Mouse (Mus musculus) forebrain, embryonic 10.5 days (tissue): ENCODE results near the gene 5730480H06Rik. TPM values are rescaled to one million over a fixed set of nuclear protein-coding genes. Genes with fewer than 3 reads are reported as not detected.

Experiments used
- DNase-seq: peaks from one replicate; pipeline ENCODE4 v3.0.0-alpha.2; 2017; ENCODE audit warnings: low spot score; ENCODE audit errors: extremely low spot score
- H3K27ac ChIP-seq: fragments of 300-500 bp; sonication (generic); 2 replicates; pipeline ENCODE4 v1.5.1; 2016; ENCODE audit warnings: mild to moderate bottlenecking
- H3K27me3 ChIP-seq: fragments of 300-500 bp; sonication (generic); 2 replicates; pipeline ENCODE4 v1.6.1; 2016; ENCODE audit warnings: mild to moderate bottlenecking; ENCODE audit not compliant: poor library complexity, severe bottlenecking
- H3K36me3 ChIP-seq: fragments of 300-500 bp; sonication (generic); replicated peaks from 2 replicates; pipeline ENCODE4 v1.6.1; 2016; ENCODE audit warnings: mild to moderate bottlenecking, moderate library complexity
- H3K4me1 ChIP-seq: fragments of 300-500 bp; sonication (generic); 2 replicates; pipeline ENCODE4 v1.6.1; 2016
- H3K4me3 ChIP-seq: fragments of 300-500 bp; sonication (generic); 2 replicates; pipeline ENCODE4 v1.5.1; 2016; ENCODE audit warnings: mild to moderate bottlenecking, moderate library complexity
- H3K9me3 ChIP-seq: fragments of 300-500 bp; sonication (generic); 2 replicates; pipeline ENCODE4 v1.6.1; 2016; ENCODE audit warnings: mild to moderate bottlenecking, moderate library complexity
- WGBS: fragments of 180-500 bp; shearing (Covaris S2); methylation state at CpG from one replicate; pipeline ENCODE4 v1.1.7; 2016; 5-methylcytosine and 5-hydroxymethylcytosine counted together
- polyA plus RNA-seq: library from polyadenylated mRNA; unstranded; fragments of >200 nt; fragmentation: Nextera tagmentation; extraction: Ambion mirVana; gene quantifications from 2 replicates; pipeline ENCODE4 v1.2.1, GENCODE M21; 2016

The 5730480H06Rik gene
- 26.3 and 27.0 TPM in 2 replicates for polyA plus RNA-seq

GRCm38 (mm10) chr5:48327652-48328051, at the start of gene 5730480H06Rik:
5730480H06Rik (plus strand) TSS chr5:48327952.
- WGBS = 97% methylated on average over 8 of the region's 8 CpGs
- H3K4me1 ChIP-seq = no peaks in the 10 kb centered on the region
- H3K27ac ChIP-seq = no peak within 1 kb of the TSS
- no peak for DNase-seq
- no peaks in the 10 kb centered on the region for H3K36me3 ChIP-seq
- no peaks in the 10 kb centered on the region for H3K27me3 ChIP-seq
- no peak within 1 kb of the TSS for H3K4me3 ChIP-seq
- H3K9me3 ChIP-seq = no peaks in the 10 kb centered on the region

GRCm38 (mm10) chr5:48301186-48301585, 26.6 kb upstream of the 5730480H06Rik start:
- H3K4me1 ChIP-seq = no peaks in the 10 kb centered on the region

GRCm38 (mm10) chr5:48315057-48315602, 12.6 kb upstream of the 5730480H06Rik start:
- WGBS = 90% methylated on average over 6 of the region's 6 CpGs
- H3K4me3 ChIP-seq = no peak overlapping the region
- H3K27me3 ChIP-seq = no peaks in the 10 kb centered on the region
- H3K36me3 ChIP-seq = no peaks in the 10 kb centered on the region
- H3K27ac ChIP-seq = no peak overlapping the region
- no peaks in the 10 kb centered on the region for H3K9me3 ChIP-seq
- H3K4me1 ChIP-seq = no peaks in the 10 kb centered on the region
- no peak for DNase-seq

More at GRCm38 (mm10) chr5:48301186-48301585, 26.6 kb upstream of the 5730480H06Rik start:
- Histone ChIP-seq H3K27me3 (no peaks in the 10 kb centered on the region), H3K36me3 (peaks cover 33% of the 10 kb centered on the region), H3K27ac (no peak overlapping the region), H3K4me3 (no peak overlapping the region), H3K9me3 (no peaks in the 10 kb centered on the region)
- 92% methylated on average over 3 of the region's 3 CpGs for WGBS
- no peak for DNase-seq

DNA sequence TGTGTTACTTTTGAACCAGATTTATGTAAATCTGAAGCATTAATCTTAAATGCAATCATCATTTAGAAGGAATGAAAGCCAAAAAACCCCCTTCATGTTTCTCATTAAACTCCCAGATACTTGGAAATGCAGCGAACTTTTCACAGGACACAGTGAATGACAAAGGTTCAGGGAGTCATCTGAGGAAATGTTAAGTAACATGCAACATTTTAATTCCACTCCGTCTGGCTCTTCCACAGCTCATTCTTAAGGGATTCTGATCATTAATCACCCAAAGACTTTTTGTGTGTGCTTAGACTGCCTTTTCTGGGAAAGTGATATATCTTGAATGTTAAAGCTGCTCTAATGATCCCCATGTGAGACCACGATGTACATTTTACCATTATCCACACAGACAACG, 7.2 kb upstream of the 5730480H06Rik start:
- no peak for DNase-seq
- no peaks in the 10 kb centered on the region for H3K36me3 ChIP-seq
- H3K27ac ChIP-seq = no peak overlapping the region
- H3K4me3 ChIP-seq = no peak overlapping the region
- no peaks in the 10 kb centered on the region for H3K27me3 ChIP-seq
- no peaks in the 10 kb centered on the region for H3K9me3 ChIP-seq
- WGBS = 78% methylated on average over 4 of the region's 4 CpGs
- H3K4me1 ChIP-seq = no peaks in the 10 kb centered on the region

DNA sequence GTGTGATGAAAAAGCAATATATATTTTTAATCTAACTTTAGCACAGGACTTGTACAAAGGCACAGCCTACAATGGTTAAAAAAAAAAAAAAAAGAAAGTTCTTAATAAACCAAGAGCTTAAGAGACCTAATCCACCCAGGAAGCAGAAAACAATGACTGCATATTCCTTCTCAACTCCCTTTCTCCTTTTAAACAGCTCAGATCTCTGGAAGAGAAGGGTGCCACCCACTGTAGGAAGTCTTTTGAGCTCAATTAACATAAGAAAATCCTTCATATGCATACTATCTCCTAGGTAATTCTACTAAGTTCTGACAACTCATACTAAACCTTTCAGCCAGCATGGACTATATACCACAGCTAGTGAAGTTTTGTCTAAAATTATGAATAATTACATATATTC, 1.5 kb upstream of the 5730480H06Rik start:
- no peak for DNase-seq
- Histone ChIP-seq H3K36me3 (no peaks in the 10 kb centered on the region), H3K27me3 (no peaks in the 10 kb centered on the region), H3K27ac (no peak overlapping the region), H3K4me3 (no peak overlapping the region), H3K9me3 (no peaks in the 10 kb centered on the region), H3K4me1 (no peaks in the 10 kb centered on the region)

DNA sequence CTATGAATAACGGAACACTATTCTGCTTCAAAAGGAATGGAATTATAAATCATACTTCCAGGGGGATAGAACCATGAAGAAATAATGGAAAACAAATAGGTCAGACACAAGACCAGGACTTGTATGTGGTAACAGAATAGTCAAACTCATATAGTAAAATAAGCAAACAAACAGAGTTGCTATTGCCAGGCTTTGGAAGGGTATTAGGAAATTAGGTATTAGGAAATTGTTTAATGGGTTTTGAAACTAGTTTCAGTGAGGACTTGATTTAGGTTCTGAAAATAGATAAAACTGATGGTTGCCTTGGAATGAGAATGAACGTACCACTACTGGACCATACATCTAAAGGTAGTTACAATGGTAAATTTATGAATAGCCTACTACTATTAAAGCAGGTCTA, 2.0 kb downstream of the 5730480H06Rik start:
- Histone ChIP-seq H3K27me3 (no peaks in the 10 kb centered on the region), H3K4me3 (no peak overlapping the region), H3K9me3 (no peaks in the 10 kb centered on the region), H3K4me1 (peaks cover 8% of the 10 kb centered on the region), H3K27ac (no peak overlapping the region), H3K36me3 (no peaks in the 10 kb centered on the region)
- DNase-seq = no peak
- WGBS = 94% methylated on average over 2 of the region's 2 CpGs

- H3K27ac ChIP-seq = no peak overlapping the region
- WGBS = 90% methylated on average over 2 of the region's 2 CpGs
These were observed 3.1 kb downstream of the 5730480H06Rik start for GRCm38 (mm10) chr5:48330817-48331216.

GRCm38 (mm10) chr5:48331441-48331840, 3.7 kb downstream of the 5730480H06Rik start:
- no peak for DNase-seq
- H3K4me3 ChIP-seq = no peak overlapping the region
- H3K27ac ChIP-seq = no peak overlapping the region
- no peaks in the 10 kb centered on the region for H3K9me3 ChIP-seq
- 86% methylated on average over 5 of the region's 5 CpGs for WGBS
- H3K36me3 ChIP-seq = no peaks in the 10 kb centered on the region
- H3K27me3 ChIP-seq = no peaks in the 10 kb centered on the region
- peaks cover 8% of the 10 kb centered on the region for H3K4me1 ChIP-seq

More at GRCm38 (mm10) chr5:48330817-48331216, 3.1 kb downstream of the 5730480H06Rik start:
- no peaks in the 10 kb centered on the region for H3K36me3 ChIP-seq
- peaks cover 8% of the 10 kb centered on the region for H3K4me1 ChIP-seq
- no peak for DNase-seq
- H3K27me3 ChIP-seq = no peaks in the 10 kb centered on the region
- H3K9me3 ChIP-seq = no peaks in the 10 kb centered on the region
- no peak overlapping the region for H3K4me3 ChIP-seq

GRCm38 (mm10) chr5:48333407-48333806, 5.7 kb downstream of the 5730480H06Rik start:
- WGBS = 90% methylated on average over 3 of the region's 3 CpGs
- no peak overlapping the region for H3K4me3 ChIP-seq
- H3K27me3 ChIP-seq = no peaks in the 10 kb centered on the region
- no peaks in the 10 kb centered on the region for H3K36me3 ChIP-seq
- peaks cover 8% of the 10 kb centered on the region for H3K4me1 ChIP-seq
- no peak for DNase-seq
- H3K9me3 ChIP-seq = no peaks in the 10 kb centered on the region
- no peak overlapping the region for H3K27ac ChIP-seq

DNA sequence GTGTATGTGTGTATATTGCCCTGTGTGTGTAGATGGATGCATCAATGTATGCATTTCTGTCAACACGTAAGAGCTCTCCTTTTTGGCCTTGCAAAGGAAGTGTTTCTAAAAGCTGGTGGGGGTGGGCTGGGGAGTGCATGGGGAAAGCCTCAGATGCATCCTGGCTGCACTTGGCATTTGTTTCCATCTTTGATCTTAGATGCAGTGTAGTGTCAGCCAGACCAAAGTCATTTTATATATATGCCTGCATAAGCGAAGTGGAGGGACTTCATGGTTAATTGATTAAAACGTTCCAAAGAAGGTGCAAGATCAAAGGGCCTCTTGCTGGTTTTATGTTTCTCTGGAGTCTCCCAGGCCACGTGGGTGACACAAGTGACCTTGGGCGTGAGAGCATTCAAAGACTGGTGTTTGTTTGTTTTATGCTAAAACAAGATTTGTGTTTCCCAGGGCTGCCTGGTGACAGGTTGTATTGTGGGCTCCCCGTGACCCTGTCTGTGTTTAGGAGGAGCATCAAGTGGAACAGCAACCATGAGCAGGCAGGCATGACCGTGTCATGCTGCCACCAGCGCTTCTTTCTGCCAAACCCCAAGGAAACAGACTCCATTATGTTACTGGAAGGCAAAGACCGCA, 6.2 kb downstream of the 5730480H06Rik start:
- DNase-seq = no peak
- Histone ChIP-seq H3K27me3 (no peaks in the 10 kb centered on the region), H3K36me3 (no peaks in the 10 kb centered on the region), H3K4me1 (peaks cover 8% of the 10 kb centered on the region), H3K9me3 (no peaks in the 10 kb centered on the region), H3K27ac (no peak overlapping the region), H3K4me3 (no peak overlapping the region)
- WGBS = 57% methylated on average over 9 of the region's 9 CpGs

DNA sequence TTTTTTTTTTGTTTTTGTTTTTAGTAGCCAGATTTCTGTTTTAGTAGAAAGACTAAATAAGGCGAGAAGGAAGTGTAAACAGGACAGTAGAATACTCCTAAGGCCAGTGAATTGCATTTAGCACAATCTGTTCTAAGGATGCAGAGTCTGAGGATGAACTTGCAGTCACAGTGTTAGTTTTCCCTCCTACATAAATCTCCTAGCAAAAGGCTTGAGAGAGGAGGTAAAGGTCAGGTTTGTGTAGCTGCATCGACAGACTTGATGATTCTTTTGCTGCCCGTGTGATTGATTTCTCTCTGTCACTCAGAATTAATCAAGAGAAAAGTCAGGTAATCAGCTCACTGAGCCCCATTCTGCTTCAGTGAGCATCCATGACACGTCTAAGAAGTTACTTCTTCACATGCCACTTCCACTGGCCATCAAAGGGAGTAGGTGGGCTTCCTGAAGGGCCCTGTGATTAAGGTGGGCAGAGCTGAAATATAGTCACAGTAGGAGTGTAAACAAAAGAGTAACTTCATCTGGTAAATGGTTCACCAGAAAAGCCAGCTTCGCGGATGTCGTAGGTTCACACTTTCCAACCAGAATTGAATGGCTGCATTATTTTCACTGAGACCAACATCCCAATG, 13.2 kb downstream of the 5730480H06Rik start:
- no peaks in the 10 kb centered on the region for H3K36me3 ChIP-seq
- no peak for DNase-seq
- H3K4me1 ChIP-seq = peaks cover 4% of the 10 kb centered on the region
- peaks cover 14% of the 10 kb centered on the region for H3K27me3 ChIP-seq
- no peak overlapping the region for H3K4me3 ChIP-seq
- H3K9me3 ChIP-seq = no peaks in the 10 kb centered on the region
- WGBS = 65% methylated on average over 7 of the region's 7 CpGs
- no peak overlapping the region for H3K27ac ChIP-seq

DNA sequence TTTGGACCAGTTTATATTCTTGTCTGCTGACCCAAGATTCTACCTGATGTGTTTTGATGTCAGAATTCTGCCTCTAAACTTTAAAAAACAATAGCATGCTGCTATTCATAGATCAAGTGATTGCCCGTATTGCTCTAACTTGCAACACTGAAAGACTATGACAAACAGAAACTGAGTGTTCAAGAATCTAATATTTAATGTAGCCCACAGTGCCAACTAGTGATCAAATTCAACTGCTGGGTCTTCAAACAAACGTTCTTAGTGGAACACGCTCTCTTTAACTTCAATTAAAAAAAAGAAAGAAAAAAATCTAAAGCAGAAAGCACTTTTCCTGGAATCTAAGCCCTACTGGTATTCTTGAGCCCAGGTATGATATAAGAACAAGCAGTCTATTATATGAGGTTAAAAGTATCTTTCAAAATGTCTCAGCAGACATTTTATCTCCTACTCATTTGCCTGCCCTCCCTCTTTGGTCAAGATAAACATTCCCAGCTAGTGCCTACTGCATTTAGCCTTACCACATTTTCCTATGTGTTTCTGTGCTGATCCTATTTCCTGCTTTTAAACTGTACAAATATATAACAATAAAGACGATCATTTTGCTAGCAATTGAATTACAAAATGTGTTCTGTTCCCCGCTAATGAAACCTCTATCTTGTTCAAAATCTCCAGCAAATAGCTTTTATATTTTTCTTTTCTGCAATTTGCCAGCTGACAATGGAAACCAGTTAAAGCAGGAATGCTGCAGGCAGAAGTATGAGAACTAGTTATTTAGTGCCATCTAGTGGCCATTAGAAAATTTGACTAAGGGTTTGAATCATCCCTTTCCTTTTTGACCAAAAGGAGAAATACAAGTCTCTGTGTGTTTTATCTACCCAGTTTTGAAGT, 17.6 kb downstream of the 5730480H06Rik start:
- Histone ChIP-seq H3K4me3 (no peak overlapping the region), H3K4me1 (peaks cover 4% of the 10 kb centered on the region), H3K27me3 (peaks cover 28% of the 10 kb centered on the region), H3K9me3 (no peaks in the 10 kb centered on the region), H3K27ac (no peak overlapping the region), H3K36me3 (no peaks in the 10 kb centered on the region)
- 59% methylated on average over 5 of the region's 5 CpGs for WGBS
- DNase-seq = no peak
